Mouse (Mus musculus) layer of hippocampus, adult 8-10 months (tissue): ENCODE results near the gene Mettl8. TPM values are rescaled to one million over a fixed set of nuclear protein-coding genes. Genes with fewer than 3 reads are reported as not detected.

Source experiments
- DNase-seq, 2 experiments: peaks; one replicate each; pipeline ENCODE4 v3.0.0; 2022; ENCODE audit warnings: low spot score in 2 of 2
- total RNA-seq, 4 experiments: library from RNA; stranded (reverse); gene quantifications; 2 replicates each; pipeline ENCODE4 v1.2.4; 2022

Mettl8 gene
- total RNA-seq, 4 experiments from 2014 or later: 13.1 to 21.5 (median 15.1) TPM

- no peak for DNase-seq
Observed at GRCm38 (mm10) chr2:70932965-70933364, 122.4 kb downstream of the Mettl8 start.

- no peak for DNase-seq
Observed at GRCm38 (mm10) chr2:70930631-70931288, 124.6 kb downstream of the Mettl8 start.

DNA sequence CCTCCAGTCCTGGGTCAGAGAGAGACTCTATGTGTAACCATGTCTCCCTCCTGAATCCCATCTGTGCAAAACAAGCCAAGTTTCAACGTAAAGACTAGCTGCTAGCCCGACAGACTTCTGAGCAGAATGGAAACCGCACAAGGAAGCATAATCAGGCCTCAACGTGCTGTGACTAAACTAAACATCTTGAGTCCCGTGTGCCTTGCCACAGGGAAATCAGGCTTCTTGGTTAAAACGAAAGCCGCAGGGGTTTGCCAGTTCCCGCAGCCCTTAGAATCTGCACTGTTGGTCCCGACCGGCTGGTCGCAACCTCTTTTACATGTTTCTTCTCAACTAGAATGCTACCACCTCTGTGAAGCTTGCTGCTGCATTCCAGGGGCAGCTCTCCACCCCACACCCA is 125.7 kb downstream of the Mettl8 start:
- DNase-seq: no peak

- no peak for DNase-seq
Observed at GRCm38 (mm10) chr2:70924049-70924448, 131.3 kb downstream of the Mettl8 start.

DNA sequence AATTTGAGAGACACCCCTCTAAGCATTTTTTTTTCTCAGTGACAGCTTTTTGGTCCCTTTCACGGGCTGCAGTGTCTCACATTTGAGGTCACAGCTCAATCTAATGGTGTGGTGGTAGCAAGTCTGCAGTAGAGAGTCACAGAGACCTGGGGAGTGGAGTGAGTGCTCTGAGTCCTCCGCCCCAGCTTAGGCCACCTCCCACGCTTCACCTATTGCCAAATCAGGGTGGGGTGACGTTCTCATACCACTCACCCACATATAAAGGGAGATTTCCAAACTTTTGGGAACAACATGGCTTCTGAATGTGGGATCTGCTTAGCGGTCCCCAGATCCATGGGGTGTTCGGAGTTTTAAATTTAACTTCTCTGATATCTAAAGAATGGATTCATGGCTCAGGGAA is 132.6 kb downstream of the Mettl8 start:
- DNase-seq: no peak

- DNase-seq: no peak
Observed at GRCm38 (mm10) chr2:70920937-70921596, 134.3 kb downstream of the Mettl8 start.

GRCm38 (mm10) chr2:70919913-70920522 is 135.4 kb downstream of the Mettl8 start:
- DNase-seq: no peak

DNA sequence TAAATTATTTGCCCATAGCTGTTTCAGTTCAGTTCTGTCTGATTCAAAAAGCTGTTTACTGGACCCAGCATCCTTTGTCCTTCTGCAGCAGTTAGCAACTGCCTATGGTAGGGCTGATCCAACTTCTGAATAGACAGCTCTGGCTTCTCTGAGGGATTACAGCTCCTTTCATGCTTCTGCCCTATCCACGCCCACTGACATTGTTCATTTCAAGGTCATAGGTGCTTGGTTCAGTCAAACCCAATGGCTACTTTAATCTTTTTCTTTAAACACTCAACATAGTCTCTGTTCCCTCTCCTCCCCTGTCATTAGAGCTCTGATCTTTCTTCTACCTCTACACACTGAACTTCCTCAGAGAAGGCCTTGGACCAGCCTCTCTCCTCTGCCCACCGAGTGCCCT is 136.9 kb downstream of the Mettl8 start:
- DNase-seq: no peak

Other genes starting within 250 kb of the Mettl8 start
- 10 to 100 TPM; 68.5 to 79.4 (median 77.8) TPM for gene Tlk1, start 229.9 kb downstream of the Mettl8 start, total RNA-seq
- 10 to 100 TPM; 12.0 to 16.1 (median 13.2) TPM for gene Dcaf17, start 255 bp downstream of the Mettl8 start, total RNA-seq
- gene Cybrd1, start 62.3 kb upstream of the Mettl8 start, total RNA-seq: 1 to 10 TPM; 2.6 to 7.7 (median 4.7) TPM
- 100 to 1,000 TPM; 127 to 141 (median 138) TPM for gene Dync1i2, start 156.1 kb upstream of the Mettl8 start, total RNA-seq